Mouse (Mus musculus): ENCODE results near the gene Nrg4. TPM values are rescaled to one million over a fixed set of nuclear protein-coding genes. Genes with fewer than 3 reads are reported as not detected.
A peak's percentile ranks its signal among the peaks of the same experiment; 100 is the strongest.

Nrg4 gene
- 1 to 10 TPM; 3.6 to 3.9 TPM for polyA plus RNA-seq (2017; shearing (Covaris generic))

DNA sequence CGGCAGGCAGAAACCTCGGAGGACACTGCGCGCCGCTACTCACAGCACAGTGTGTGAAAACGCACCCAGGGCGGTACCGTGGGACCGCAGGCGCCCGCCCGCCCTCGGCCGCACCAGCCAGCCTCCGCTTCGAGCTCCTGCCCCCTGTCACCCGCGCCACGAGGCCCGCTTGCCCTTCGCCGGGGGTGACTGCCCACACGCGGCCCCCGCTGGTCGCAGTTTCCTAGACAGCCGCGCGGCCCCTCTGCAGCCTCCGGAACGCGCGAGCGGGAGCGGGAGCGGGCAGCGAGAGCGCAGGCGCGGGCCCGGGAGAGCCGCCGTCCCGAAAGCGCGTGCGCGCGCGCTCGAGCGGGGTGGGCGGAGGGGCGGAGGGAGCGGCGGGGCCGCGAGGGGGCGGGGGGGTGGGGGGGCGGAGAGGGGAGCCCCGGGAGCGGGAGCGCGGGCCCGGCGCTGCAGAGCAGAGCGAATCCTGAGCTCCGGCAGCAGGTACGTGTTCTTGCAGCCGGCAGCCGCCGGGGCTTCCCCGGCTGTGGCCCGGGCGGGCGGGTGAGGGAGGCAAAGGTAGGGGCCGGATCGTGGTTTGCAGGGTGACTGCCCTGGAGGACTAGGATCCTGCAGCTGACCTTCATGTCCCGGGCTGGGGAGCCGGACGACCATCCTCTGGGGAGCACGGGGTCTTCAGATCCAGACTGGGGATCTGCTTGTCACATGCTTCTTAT is at the start of gene Nrg4, which contains the start of gene Tmem266:
Gene Nrg4 (minus strand): TSS at position 330 of the 719 bp plus-strand sequence.
Gene Tmem266 (plus strand): TSS at position 399 of the 719 bp plus-strand sequence.
- peak; percentile 43 for ATAC-seq

DNA sequence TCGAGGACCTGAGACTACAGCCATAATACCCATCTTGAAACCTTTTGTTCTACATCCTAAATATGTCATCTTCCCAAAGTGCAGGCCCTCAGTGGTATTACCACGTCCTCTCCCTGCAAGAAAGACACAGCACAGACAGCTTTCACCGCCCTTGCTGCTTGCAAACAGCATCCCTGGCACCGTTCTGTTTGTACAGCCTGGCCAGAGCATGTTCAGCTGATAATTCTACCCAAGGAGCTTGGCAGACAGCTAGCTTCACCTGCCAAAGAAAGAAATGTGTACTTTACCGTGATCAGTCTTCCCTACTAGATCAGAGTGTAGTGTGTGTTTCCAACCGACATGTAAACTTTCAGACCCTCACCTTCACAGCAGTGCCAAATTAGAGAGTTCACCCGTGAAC is 45.3 kb upstream of the Nrg4 start:
- no peak for ATAC-seq

DNA sequence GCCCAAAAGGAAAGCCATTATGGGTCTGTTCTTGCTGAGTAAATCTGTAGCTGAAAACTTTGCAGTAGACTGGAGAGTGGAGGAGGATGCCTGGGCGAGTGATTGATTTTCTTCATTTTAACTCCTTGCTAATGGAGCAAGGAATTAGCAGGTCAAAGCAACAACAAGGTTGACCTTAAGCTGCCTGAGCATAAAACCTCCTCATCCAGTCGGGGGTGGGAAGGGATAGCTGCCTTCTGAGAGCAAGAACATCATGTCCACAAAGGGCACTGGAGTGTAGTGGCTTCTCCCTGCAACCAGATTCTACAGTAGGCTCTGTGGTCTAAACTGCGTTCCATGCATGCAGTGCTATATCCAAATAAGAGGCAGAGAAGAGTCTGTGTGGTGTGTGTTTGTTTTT is 41.4 kb upstream of the Nrg4 start:
- ATAC-seq = no peak

DNA sequence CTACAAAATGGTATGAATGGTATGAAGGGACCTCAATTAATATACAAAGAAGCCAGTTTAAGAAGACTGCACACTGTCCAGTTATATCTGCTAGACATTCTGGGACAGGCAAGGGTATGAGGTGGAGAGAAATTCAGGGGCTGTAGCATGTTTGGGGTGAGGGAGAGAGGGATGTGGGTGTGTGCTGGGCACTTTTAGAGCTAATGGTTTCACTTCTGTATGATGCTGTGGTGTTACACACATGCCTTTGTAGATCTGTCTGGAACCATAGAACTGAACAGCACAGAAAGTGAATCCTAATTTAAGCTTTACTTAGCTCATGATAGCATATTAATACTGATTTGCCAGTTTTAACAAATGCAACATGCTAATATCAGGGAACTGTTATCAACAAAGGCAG is 37.1 kb upstream of the Nrg4 start:
- no peak for ATAC-seq

DNA sequence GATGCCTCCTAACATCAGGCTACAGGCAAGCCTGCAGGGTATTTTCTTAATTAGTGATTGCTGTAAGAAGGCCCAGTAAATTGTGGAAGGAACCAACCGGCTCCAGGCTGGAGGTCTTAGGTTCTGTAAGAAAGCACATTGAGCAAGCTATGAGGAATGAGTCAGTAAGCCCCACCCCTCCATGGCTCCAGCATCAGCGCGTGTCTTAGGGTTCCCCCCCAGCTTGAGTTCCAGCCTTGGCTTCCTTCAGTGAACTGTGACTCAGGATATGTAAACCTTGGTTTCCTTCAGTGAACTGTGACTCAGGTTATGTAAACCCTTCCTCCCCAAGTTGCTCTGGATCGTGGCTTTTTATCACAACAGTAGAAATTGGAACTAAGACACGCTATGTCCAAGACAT is 35.3 kb upstream of the Nrg4 start:
- ATAC-seq = no peak

DNA sequence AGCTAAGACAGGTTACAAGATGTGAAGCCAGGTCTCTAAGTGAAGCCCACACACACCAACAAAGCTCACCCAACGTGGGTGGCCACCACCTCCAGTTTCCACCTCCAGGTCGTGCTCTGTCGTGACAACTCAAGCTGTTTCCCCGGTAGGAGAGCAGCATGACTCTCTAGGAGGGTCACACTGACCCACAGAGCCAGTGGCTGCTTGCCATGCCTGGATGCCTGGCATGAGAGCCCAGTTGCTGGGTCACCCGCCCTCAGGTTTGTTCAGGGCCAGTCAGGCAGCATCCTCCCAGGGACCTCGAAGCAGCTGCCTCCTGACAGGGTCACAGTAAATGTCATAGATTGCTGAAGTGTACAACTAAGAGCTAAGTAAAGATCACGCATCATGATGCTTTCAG is 34.2 kb upstream of the Nrg4 start:
- no peak for ATAC-seq

DNA sequence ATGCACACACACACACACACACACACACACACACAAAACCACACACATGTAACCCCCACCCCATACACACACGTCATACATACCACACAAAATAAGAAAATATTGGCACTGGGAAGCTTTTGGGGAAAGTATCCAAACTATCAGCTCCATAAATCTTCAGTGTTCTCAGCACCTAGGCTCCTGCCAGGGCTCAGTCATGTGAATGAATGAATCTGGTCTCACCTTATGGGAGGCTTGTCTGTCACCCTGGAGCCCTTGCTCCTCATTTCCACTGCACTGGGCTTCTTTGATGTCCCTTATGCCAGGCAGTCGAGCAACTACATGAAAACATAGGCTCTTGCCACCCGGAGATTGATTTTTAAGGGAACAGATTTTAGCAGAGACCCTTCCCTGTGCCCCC is 33.7 kb upstream of the Nrg4 start:
- no peak for ATAC-seq

DNA sequence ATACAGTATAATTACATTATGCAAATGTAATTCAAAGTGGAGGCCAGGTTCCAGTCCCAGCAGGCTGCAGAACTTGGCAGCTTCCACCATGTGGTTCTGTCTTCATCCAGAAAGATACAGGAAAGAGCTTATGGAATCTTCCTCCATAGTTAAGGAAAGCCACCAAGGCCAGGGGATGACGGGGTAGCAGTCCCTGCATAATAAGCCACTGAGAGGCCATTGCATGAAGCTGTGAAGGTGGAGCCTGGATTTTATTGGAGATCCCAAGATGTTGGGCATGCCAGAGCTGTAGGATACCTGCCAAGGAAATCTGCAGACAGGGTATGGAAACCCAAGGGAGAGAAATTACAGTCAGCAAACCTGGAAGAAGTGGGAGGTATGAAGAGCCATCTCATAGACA is 30.5 kb upstream of the Nrg4 start:
- ATAC-seq = no peak

DNA sequence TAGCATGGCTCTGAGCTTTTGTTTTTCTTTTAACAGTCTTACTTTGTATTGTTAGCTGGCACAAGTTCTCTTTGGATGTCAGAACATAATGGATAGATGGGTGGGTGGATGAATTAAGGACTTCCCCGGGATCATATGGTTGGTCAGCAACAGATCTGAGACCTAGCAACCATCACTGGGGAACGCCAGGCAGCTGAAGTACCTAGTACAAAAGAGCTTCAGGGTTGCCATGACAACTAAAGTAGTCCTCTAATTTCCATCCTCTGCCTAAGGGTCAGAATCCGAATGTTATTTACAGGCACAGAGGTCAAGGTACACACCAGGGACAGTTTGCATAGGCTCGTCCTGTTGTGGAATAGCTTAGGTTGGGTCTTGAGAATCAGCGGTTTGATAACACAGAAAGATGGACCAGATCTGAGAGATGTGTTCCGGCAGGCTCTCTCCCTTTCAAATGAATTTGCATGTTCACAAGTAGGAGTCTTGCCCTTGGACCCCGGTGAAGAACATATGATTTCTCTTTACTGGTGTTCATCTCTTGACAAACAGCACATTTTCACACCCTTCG is 28.7 kb upstream of the Nrg4 start:
- ATAC-seq = no peak

DNA sequence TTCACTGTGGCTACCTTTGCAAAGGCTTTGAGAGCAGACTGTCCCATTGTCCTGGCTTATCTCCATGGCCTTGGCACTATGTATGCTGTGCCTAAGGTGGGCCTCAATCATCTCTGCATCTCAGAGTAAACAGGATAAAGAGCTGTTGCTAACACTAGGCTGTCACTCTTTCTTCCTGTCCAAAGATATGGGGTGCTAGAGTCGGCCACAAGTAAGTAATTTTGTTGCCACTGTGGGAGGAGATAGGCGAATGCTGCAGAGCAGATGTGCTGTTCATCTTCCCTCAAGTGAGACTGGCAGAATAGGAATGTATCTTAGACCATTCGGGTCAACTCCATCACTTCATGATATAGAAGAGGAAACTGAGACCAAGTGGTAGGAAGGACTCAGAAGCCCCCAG is 28.0 kb upstream of the Nrg4 start:
- ATAC-seq = no peak

DNA sequence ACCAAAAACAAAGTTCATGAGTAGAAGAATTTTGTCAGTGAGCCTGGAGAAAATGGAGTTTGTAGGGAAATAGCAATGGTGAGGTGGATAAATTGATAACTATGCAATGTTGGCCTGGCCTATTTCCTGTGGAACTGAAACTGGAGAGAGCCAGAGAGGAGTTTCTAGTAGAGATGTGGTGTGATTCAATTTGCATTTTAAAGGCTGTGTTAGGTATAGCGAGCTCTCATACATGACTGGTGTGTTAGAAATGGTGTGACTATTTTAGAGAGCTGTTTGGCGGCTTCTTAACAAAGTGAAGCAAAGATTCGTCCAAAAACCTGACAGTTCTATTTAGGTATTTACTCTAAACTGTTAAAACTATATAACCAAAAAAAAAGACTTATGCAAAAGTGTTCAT is 22.0 kb upstream of the Nrg4 start:
- no peak for ATAC-seq

DNA sequence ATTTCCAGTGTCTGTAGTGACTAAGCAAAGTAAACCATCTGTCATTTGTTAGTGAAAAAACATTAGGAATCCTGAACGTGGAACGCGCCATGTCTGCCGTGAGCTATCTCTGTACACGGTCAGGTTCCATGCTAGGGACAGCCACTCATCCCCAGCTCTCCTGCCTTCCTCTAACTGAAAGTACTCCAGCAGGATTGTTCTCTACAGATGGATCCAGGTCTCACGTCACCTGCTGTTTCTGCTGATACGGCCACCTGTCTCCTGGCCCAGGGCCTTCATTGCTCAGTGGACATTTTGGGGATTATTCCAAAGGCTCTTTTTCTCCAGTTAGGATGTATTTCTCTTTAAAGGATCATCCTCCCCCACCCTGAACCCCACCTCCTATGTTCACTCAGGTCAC is 18.7 kb upstream of the Nrg4 start:
- no peak for ATAC-seq

DNA sequence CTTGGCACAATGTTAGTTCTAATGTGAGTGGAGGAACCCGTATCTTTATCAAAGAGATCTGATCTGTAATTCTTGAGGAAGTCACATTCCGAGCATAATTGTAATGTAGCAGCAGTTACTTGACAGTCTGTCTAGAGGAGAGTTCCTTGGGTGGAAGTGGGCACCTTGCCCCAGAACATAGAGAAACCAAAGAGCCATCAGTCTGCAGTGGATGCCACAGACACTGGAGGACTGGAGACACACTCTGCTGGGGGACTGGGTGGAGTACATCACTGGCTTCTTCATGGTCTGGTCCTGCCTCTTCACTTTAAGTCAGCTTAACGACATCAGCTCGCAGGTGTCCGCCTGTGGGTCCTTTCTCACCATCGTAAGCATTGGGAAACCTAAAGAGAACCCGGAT is 17.5 kb upstream of the Nrg4 start:
- ATAC-seq = no peak

DNA sequence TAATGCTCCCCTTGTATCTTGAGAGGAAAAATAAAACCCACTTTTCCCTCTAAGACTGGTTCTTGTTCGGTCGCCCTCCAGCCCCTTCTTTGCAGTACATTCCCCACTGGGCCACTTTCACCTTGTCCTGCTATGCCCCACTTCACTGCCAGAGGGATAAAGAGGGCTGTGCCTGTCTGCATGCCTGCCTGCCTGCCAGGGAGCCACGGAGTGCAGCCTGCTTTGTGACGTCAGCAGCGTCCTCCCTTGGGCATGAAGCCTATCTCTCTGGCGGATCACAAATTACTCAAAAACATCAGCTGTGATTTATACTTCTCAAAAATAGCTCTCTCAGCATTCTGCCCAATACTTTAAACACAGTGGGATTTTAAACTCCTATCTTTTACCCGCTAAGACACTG is 6.3 kb upstream of the Nrg4 start:
- ATAC-seq = no peak

DNA sequence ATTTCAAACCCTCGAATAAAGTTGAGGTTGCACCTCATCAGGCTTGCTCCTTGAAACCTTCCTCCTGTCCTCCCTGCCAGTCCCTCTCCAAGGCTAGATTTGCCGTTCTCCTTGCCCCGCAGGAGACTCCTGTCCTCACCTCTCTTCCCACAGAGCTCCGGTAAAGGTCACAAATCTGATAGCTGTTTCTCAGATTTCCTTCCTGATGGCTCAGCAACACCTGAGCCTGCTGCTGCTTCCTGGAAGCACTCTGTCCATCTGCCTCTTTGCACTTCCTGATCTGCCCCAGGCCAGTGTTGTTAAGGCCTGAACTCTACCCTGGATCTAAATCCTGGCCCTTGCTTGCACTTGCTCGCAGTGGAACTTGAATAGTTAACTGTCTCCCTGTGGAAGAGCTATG is 5.8 kb upstream of the Nrg4 start:
- ATAC-seq = no peak

DNA sequence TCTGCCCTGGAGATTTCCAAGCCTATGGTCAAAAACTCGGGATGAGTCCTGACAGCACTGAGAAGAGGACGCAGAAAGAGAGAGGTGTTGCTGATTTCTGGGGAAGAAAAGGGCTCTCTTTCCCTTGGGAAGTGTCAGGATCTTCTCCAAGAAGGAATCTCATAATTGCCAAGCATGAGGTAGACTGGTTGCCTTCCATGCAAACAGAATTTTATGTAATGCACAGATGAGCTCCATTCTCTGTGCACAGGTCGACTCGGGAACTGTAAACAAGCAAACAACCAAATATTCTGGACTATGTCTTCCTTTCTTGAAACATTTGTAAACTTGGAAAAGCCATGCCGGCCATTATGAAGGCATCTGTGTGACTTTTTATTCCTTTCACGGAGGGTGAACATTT is 2.8 kb upstream of the Nrg4 start:
- no peak for ATAC-seq

DNA sequence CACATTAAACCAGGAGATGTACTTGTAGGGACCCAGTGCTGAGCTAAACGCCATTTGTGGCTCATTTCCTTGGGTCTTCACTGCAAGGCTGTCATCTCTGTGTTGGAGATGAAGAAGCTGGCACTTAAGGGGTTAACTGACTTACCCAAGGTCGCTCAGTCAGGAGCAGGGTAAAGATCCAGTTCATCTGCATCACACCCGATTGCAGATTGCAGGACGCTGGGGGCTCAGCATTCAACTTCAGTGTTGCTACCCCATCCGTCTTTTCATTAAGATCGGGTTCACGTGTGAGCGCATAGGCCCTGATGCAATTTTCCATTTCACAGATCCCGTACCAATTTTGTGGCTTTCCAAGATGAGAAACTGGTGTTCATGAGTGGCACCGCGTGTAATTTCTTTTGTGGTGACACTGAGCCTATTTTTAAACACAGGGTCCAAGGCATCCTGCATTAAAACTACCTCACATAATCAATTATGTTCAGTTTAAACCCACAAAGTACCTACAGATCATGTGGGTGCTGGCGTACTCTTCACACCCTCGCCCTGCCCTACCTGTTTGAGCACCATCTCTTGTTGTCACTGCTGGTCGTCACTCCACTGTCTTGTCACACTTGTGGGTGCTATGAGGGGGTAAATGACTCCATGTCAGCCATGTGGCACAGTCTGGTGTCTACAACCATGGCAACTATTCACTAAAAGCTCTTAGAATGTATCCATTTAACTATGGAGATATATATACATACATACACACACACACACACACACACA is 1.7 kb upstream of the Nrg4 start:
- no peak for ATAC-seq

DNA sequence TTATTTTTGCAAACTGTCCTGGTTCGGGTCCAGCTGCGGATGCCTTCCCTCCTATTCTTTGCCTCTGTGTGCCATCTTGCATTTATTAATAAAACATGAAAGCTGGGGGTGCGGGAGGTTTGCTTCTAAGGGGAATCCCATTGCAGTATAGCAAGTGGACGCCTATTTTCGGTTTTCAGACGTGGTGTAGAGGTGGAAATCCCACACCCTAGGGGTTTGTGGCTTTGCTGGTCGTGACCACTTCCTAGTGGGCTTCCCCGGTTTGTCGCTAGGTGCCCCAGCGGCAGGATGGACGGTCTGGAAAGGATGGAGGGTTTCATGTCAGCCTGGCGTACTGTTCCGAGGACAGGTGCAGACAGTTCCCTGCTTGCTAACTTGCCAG is 581 bp upstream of the Nrg4 start:
- peak; percentile 54 for ATAC-seq

DNA sequence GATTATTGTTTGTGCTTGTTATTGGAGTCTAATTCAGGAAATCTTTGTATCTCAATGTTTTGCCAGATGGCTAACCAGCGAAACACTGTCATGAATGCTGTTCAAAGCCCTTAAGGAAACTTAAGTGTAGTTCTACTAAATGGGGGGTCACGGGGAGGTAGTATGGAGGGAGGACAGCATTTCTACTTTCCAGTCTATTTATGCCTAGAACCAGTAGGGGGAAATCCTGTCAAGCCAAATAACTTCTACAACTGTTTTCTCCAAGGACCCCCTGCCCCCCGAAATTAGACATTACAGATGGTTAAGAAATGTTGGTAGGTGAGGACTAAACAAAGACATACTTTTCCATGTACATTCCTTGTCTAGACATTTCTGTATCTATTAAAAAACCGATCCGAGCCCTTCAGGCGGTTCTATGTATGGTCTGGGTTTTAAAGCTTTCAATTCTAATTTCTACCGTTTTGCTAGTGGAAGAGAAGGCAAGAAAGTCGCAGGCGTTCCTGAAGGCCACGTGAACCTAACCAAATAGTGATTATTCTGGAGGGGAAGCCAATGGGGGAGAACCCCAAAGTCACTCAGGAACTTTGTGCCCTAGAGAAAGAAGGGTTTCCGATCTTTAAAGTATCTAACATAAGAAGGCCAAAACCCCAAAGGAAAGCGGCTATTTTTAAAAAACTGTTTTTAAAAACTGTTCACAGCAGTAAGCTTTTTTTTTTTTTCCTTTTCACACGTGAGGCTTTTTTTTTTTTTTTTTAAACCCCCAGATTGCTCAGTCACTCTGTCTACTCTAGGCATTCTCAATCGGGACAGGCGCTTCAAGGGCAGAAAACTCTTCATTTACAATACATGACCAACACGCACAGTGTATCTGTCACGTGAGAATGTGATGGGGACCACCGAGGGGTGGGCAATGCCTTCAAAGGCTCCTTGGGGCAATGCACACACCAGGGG is 805 bp downstream of the Nrg4 start:
- ATAC-seq = no peak

DNA sequence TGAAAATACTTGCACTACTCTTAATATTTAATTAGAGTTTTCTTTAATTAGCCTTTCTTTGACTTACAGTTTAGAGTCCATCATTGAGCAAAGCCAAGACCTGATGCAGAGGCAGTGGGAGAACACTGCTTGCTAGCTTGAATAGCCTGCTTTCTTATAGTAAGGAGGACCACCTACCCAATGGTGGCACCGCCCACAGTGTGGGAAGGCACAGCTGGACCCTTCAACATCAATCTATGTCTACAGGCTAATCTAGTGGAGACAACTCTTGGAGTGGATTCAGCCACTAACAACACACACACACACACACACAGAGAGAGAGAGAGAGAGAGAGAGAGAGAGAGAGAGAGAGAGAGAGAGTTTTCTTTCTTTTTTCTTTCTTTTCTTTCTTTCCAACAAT is 1.6 kb downstream of the Nrg4 start:
- no peak for ATAC-seq

DNA sequence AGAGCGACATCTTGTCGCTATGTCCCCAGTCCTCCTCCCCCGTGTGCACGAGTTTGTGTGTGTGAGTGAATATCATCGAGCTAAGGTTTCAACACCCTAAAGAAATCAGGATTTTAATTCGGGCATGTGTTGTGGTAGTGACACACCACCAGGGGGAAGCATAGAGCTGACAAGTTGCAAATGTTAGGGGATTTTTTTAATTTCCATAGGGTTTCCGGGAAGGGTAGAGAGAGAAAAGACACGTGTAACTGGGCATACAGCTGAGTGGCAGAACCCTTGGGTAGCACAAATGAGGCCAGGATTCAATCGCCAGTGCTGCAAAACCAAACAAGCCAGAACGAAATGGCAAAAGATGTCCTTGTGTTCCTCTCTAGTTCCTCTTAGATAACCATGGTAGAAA is 2.1 kb downstream of the Nrg4 start:
- ATAC-seq = no peak

DNA sequence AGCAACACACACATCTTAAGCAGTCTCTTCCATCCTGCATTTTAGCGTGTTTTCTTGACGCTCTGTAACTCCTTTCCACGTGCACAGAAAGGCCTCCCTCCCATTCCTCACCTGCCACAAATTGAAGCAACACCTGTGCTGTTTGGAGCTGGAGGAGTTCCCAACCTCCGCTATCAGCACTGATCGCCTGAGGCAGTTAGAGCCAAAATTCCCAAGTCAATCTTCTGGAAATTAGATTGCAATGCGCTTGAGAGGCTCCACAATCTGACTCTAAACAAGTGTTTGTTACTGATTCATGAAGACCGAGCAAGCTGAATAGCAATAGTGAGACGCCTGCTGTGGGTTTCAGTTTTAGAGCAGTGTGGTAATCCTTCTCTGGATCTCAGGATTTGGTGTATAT is 2.6 kb downstream of the Nrg4 start:
- ATAC-seq = no peak

DNA sequence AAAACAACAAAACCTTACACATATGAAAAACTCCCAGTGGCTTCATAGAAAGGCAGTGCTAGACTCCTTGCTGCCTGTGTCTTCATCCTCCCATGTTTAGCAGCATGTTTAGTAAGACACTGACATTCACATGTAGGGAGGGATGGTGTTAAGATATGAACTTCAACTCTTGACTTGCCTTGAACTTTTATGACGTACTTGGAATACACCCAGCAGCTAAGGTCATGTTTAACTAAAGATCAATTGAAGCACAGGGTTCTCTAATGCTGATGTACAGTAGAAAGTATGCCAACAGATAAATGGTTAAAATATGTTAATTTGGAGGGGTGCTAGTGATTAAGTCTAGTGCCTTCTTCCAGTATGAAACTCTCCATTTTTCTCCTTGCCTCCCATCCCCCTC is 4.0 kb downstream of the Nrg4 start:
- ATAC-seq = no peak

All from activated CD4-positive, CD25-positive, alpha-beta regulatory T cell, adult 4 months (primary cell).